Mouse (Mus musculus): ENCODE results near the gene Cutal. TPM values are rescaled to one million over a fixed set of nuclear protein-coding genes. Genes with fewer than 3 reads are reported as not detected.

Cutal gene
- polyA plus RNA-seq, 1 experiment from 2014 or later = not detected

GRCm38 (mm10) chr2:34895503-34896113 is 21.4 kb downstream of the Cutal start:
- Histone ChIP-seq H3K36me3 (no peaks in the 10 kb centered on the region), H3K27me3 (no peaks in the 10 kb centered on the region), H3K4me1 (replicated peaks) (no peaks in the 10 kb centered on the region), H3K9me3 (no peaks in the 10 kb centered on the region), H3K27ac (no peak overlapping the region), H3K9ac (no peak overlapping the region), H3K4me2 (no peak overlapping the region), H3K4me3 (no peak overlapping the region)
- WGBS = 82% methylated on average over 19 of the region's 19 CpGs
- no peak for ATAC-seq (ENCODE audit: low FRiP score)

GRCm38 (mm10) chr2:34896821-34897460 is 22.7 kb downstream of the Cutal start:
- Histone ChIP-seq H3K4me3 (no peak overlapping the region), H3K4me2 (no peak overlapping the region), H3K4me1 (replicated peaks) (no peaks in the 10 kb centered on the region), H3K9me3 (no peaks in the 10 kb centered on the region), H3K36me3 (no peaks in the 10 kb centered on the region), H3K9ac (no peak overlapping the region), H3K27ac (no peak overlapping the region), H3K27me3 (no peaks in the 10 kb centered on the region)
- ATAC-seq (ENCODE audit: low FRiP score) = no peak
- 84% methylated on average over 17 of the region's 17 CpGs for WGBS

DNA sequence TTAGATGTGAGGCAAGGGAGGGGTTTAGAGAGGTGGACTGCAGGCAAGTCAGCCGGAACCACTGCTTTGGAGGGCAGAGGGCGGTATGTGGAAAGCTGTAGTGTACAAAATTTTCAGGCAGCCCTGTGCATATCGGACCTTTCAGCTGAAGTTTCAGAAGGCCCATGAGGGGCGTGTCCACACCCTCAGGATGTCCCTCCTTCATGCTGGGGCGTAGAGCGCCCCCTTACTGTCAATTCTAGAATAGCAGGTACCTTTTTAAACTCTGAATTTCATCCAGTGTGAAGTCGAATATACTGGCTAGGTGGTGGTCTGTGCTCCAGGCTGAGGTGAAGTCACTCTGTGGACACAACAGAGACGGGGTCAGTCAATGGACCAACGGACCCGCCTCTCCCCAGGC is 23.6 kb downstream of the Cutal start:
- Histone ChIP-seq H3K4me1 (replicated peaks) (no peaks in the 10 kb centered on the region), H3K9ac (no peak overlapping the region), H3K4me2 (no peak overlapping the region), H3K27ac (no peak overlapping the region), H3K36me3 (no peaks in the 10 kb centered on the region), H3K9me3 (no peaks in the 10 kb centered on the region), H3K4me3 (no peak overlapping the region), H3K27me3 (no peaks in the 10 kb centered on the region)
- WGBS = 23% methylated on average over 10 of the region's 10 CpGs
- ATAC-seq (ENCODE audit: low FRiP score) = no peak

DNA sequence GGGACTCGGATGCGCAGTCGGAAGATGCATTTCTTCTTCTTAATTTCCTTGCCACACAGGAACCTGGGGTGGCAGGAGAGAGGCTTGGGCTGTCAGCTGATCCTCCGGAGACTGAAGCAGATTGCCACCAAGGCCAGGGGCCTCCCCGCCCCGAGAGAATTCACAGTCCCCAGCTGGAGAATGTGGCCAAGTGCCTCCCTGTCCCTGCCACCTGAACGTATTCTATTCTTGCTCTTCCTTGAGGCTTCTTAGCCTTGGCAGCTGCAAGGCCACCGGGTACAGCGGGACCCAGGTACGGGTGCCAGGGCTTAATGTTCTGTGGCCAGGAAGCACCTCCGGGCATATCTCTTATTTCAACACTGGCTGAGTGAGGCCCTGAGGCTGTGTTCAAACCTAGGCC is 25.5 kb downstream of the Cutal start:
- Histone ChIP-seq H3K27ac (no peak overlapping the region), H3K27me3 (no peaks in the 10 kb centered on the region), H3K4me1 (replicated peaks) (peaks cover 12% of the 10 kb centered on the region), H3K4me3 (no peak overlapping the region), H3K9me3 (no peaks in the 10 kb centered on the region), H3K36me3 (no peaks in the 10 kb centered on the region), H3K4me2 (no peak overlapping the region), H3K9ac (no peak overlapping the region)
- 87% methylated on average over 11 of the region's 11 CpGs for WGBS
- ATAC-seq (ENCODE audit: low FRiP score) = no peak

- H3K27me3 ChIP-seq = no peaks in the 10 kb centered on the region
- peaks cover 13% of the 10 kb centered on the region for H3K4me1 ChIP-seq (replicated peaks)
- 80% methylated on average over 1 of the region's 1 CpGs for WGBS
- no peak overlapping the region for H3K4me3 ChIP-seq
- H3K9ac ChIP-seq = no peak overlapping the region
- no peaks in the 10 kb centered on the region for H3K36me3 ChIP-seq
- H3K4me2 ChIP-seq = no peak overlapping the region
- H3K9me3 ChIP-seq = no peaks in the 10 kb centered on the region
- ATAC-seq (ENCODE audit: low FRiP score) = no peak
- no peak overlapping the region for H3K27ac ChIP-seq
Measured at GRCm38 (mm10) chr2:34900412-34900811, 26.2 kb downstream of the Cutal start.

DNA sequence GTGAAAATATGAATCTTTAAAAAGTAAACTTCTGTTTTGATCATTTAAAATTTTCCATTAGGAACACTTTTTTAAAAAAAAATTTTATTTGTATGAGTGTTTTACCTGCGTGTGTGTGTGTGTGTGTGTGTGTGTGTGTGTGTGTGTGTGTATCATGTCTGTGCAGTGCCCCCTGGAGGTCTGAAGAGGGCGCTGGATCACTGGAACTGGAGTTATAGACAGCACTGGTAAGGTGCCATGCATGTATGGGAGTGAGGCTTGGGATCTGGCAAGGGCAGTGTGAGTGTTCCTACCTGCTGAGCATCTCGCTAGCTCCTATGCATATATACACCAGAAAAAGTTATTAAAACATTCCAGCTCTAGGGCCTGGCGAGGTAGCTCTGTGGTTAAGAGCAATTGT is 27.5 kb downstream of the Cutal start:
- Histone ChIP-seq H3K27me3 (0 out of 2 replicates have a peak, but pooled peaks cover 4% of the 10 kb centered on the region), H3K27ac (no peak overlapping the region), H3K4me2 (no peak overlapping the region), H3K9me3 (no peaks in the 10 kb centered on the region), H3K4me3 (no peak overlapping the region), H3K36me3 (no peaks in the 10 kb centered on the region), H3K9ac (no peak overlapping the region), H3K4me1 (replicated peaks) (peaks cover 13% of the 10 kb centered on the region)
- no peak for ATAC-seq (ENCODE audit: low FRiP score)
- WGBS = 75% methylated on average over 4 of the region's 4 CpGs

- Histone ChIP-seq H3K4me2 (no peak overlapping the region), H3K36me3 (no peaks in the 10 kb centered on the region), H3K4me3 (no peak overlapping the region), H3K9ac (no peak overlapping the region), H3K9me3 (no peaks in the 10 kb centered on the region), H3K4me1 (replicated peaks) (peaks cover 13% of the 10 kb centered on the region), H3K27ac (no peak overlapping the region), H3K27me3 (0 out of 2 replicates have a peak, but pooled peaks cover 5% of the 10 kb centered on the region)
- WGBS = 87% methylated on average over 6 of the region's 6 CpGs
- no peak for ATAC-seq (ENCODE audit: low FRiP score)
Measured at GRCm38 (mm10) chr2:34902731-34903130, 28.5 kb downstream of the Cutal start.

- Histone ChIP-seq H3K9me3 (no peaks in the 10 kb centered on the region), H3K4me3 (no peak overlapping the region), H3K36me3 (no peaks in the 10 kb centered on the region), H3K4me1 (replicated peaks) (peaks cover 13% of the 10 kb centered on the region), H3K27me3 (0 out of 2 replicates have a peak, but pooled peaks cover 5% of the 10 kb centered on the region), H3K4me2 (no peak overlapping the region), H3K9ac (no peak overlapping the region), H3K27ac (no peak overlapping the region)
- no peak for ATAC-seq (ENCODE audit: low FRiP score)
- 87% methylated on average over 7 of the region's 7 CpGs for WGBS
Measured at GRCm38 (mm10) chr2:34903191-34903590, 29.0 kb downstream of the Cutal start.

DNA sequence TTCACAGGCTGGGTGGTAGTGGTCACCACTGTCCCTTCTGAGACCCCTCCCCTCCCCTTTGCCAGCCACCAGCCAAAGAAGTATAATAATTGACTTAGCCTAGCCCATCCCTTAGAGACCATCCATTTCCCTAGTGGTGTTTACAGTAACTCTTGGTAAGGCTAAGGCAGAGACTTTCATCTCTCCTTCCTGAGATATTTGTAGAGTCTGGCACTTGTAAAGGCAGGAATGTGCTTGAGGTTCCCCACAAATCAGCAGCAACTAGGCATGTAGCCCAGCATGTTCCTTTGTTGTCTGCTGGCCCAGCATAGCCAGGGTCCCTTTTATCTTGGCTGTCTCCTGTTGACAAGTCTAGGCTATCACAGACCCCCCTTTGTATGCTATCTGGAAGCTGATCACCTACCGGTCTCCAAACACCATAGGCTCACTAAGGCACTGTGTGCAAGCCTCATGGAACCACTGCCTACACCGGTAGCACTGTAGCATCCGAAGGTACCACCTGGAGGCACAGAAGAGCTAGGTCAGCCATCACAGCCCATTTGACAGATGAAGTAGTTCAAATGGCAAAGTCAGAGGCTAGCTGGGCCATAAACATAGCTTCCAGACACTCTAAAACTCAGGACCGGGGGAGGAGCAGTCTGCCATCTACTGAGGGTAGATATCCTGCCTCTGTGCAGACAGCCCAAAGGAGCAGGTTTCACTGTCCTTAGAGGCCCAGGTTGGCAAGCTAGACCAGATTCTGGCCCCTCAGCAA is 29.6 kb downstream of the Cutal start:
- Histone ChIP-seq H3K9ac (peak overlapping the region; percentile 5; the same call in 1 of the 2 replicates), H3K4me1 (replicated peaks) (peaks cover 13% of the 10 kb centered on the region), H3K36me3 (no peaks in the 10 kb centered on the region), H3K27ac (peak overlapping the region; percentile 73; the same call in 1 of the 2 replicates), H3K4me3 (peak overlapping the region; percentile 38; the same call in 1 of the 2 replicates), H3K9me3 (no peaks in the 10 kb centered on the region), H3K27me3 (0 out of 2 replicates have a peak, but pooled peaks cover 5% of the 10 kb centered on the region), H3K4me2 (peak overlapping the region; percentile 53)
- WGBS = 77% methylated on average over 4 of the region's 4 CpGs
- no peak for ATAC-seq (ENCODE audit: low FRiP score)

DNA sequence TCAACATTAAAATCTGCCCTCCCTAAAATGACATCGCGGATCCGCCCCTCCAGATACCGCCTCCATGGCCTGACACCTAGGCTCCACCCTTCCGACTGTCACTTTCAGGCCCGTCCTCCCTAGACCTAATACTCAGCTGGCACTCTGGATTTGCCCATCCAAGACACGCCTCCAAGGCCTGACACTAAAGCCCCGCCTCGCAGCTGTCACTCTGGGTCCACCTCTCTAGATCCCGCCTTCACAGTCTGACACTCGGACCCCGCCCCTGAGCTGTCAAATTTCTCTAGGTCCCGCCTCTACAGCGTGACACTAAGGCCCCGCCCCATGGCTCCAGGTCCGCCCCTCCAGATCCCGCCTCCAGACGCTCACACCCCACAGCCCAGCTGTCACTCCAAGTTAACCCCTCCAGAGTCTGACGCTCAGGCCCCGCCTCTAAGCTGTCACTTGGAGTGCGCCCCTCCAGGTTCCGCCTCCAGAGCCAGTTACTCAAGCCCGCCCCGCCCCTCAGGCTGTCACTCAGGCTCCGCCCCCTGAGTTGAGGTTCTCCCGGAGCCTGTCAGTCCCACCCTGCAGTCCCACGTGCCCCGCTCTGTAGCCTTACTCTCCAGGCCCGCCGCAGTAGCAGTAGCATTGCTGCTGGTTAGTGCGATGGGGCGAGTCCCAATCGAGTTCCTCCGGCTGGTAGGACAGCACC is 30.8 kb downstream of the Cutal start:
- no peaks in the 10 kb centered on the region for H3K9me3 ChIP-seq
- H3K27ac ChIP-seq = peak overlapping the region; percentile 73
- H3K4me3 ChIP-seq = peak overlapping the region; percentile 38
- no peaks in the 10 kb centered on the region for H3K36me3 ChIP-seq
- H3K4me1 ChIP-seq (replicated peaks) = peaks cover 13% of the 10 kb centered on the region
- peak overlapping the region; percentile 65 for H3K9ac ChIP-seq
- ATAC-seq (ENCODE audit: low FRiP score) = peak; percentile 97
- 2% methylated on average over 34 of the region's 34 CpGs for WGBS
- 0 out of 2 replicates have a peak, but pooled peaks cover 5% of the 10 kb centered on the region for H3K27me3 ChIP-seq
- peak overlapping the region; percentile 53 for H3K4me2 ChIP-seq

DNA sequence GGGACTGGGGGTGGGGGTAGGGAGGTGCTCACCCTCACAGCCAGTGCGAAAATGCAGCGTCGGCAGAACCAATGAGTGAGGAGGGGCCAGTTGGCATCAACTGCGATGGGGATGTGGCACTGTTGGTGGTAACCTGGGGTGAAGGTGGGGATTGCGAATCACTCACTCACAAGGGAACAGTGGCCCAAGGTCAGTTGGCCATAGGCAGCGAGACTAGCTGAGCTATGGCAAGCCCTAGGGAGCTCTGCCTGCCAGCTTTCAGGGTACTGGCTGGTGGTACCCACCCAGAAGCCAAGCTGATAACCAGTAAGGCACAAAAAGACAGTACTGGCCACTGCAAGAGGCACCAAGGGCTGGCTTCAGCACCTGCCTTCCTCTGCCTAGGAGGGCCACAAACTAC is 32.2 kb downstream of the Cutal start:
- Histone ChIP-seq H3K27ac (no peak overlapping the region), H3K9me3 (no peaks in the 10 kb centered on the region), H3K4me2 (no peak overlapping the region), H3K4me3 (no peak overlapping the region), H3K9ac (no peak overlapping the region), H3K4me1 (replicated peaks) (peaks cover 13% of the 10 kb centered on the region), H3K27me3 (peaks cover 10% of the 10 kb centered on the region; the same call in 1 of the 2 replicates), H3K36me3 (no peaks in the 10 kb centered on the region)
- WGBS = 71% methylated on average over 6 of the region's 6 CpGs
- ATAC-seq (ENCODE audit: low FRiP score) = no peak

Data from hindbrain, embryonic 13.5 days (tissue).